Mouse (Mus musculus): ENCODE results near the gene Ppp4r3a.

Gene Ppp4r3a

DNA sequence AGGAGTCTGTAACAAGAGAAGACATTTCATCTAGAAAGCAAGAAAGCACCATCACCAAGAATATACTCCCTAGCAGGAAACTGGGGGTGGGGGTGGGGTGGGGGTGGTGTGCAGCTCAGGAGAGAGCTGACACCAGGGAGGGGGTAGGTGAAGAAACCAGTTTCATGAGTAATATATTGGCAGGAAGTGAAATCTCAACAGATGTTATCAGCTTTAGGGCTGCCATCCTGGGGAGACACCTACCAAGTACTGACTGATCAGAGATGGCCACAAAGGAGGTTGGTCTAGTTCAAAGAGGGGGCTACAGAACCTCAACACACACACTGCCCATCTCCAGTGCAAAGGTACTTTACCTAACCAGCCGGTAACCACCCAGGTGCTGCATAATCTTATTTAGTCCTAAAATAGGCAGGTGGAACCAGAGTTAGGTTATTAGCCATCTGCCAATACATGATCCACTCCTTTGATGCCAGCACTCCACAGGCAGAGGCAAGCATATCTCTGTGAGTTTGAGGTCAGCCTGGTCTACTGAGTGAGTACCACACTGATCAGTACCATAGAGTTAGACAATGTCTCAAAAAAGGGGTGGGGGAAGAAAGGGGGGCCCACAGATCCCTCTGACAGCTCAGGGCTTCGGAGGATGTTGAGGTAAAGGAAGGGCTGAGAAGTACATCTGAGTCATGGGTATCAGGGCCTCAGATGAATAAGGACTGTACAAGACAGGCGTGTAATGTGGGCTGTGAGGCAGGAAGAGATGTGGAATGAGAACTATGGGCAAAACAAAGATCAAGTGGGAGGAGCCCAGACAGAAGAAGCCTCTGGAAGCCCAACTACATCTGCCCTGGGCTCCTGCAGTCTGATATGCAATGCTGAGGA is 89.1 kb downstream of the Ppp4r3a start:
- no peak for DNase-seq (ENCODE audit: inconsistent age in 2 of 2, low spot score in 1 of 2)

DNA sequence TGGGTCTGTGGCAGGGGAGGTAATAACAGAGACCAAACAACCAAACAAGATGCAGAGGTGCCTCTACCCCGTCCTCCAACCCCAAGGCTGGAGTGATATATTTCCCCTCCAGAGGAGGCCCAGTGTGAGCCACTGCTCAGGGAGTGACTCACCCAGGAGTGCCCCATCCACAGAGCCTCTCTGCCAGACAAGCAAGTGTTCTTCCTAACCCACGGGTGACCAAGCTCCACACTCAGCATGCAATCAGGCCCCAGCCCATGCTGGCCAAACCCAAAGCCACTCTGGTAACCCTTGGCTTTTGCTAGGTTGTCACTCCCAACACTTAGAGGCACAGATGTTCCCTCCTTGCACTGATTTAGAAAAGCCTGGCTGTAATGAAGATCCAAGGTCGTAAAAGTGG is 90.4 kb downstream of the Ppp4r3a start:
- peak; percentile 9 to 69 for DNase-seq (ENCODE audit: inconsistent age in 2 of 2, low spot score in 1 of 2)

DNA sequence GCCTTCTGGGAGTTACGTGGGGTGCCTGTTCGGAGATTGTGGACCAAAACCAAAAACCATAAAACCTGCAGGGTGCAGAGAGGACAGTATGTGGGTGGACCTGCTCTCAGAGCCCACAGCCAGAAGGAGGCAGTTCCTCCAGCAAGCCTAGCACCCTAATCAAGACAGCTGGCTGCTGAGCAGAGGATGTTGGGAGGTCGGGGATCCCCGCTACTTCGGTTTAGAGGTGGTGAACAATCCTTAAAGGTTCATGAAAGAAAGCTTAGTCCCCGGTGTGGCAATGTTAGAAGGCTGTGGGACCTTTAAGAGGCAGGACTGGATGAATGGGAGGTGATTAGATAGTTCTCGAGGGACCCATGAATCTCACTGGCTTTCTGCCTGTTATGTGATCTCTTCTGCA is 91.0 kb downstream of the Ppp4r3a start:
- DNase-seq (ENCODE audit: inconsistent age in 2 of 2, low spot score in 1 of 2) = no peak

DNA sequence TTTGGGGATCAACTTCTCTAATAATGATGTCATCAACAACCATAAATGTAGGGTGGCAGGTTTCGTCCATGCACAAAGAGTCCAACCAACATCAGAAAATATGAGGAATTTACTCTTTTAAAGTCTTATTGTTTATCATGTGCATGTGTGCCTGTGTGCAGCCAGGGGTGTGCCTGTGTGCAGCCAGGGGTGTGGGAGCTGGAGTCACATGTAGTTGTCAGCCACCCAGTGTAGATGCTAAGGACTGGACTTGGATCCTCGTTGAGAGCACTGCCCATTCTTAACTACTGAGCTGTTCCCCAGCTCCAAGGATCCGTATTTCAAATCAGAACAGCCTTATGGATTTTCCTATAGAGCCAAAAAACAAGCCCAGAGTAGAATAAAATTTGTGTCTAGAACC is 92.4 kb downstream of the Ppp4r3a start:
- DNase-seq (ENCODE audit: inconsistent age in 2 of 2, low spot score in 1 of 2) = no peak

DNA sequence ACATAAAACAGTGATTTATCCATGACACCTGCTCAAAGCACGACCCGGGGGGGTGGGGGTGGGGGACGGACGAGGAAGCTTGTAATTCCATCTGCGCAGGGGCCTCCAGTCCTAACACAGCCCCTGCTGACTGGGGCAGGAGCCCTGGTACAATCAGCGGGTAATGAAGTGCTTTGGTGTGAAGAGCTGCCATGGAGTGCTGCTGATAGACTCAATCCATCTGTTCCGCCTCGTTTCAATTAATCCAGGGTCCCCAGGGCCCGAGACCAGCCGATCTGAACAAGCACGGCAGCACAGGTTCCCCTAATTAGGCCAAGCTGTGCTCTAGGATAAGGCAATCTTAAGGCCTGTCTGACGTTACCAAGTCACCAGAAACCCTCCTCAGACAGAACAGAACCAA is 93.2 kb downstream of the Ppp4r3a start:
- no peak for DNase-seq (ENCODE audit: inconsistent age in 2 of 2, low spot score in 1 of 2)

DNA sequence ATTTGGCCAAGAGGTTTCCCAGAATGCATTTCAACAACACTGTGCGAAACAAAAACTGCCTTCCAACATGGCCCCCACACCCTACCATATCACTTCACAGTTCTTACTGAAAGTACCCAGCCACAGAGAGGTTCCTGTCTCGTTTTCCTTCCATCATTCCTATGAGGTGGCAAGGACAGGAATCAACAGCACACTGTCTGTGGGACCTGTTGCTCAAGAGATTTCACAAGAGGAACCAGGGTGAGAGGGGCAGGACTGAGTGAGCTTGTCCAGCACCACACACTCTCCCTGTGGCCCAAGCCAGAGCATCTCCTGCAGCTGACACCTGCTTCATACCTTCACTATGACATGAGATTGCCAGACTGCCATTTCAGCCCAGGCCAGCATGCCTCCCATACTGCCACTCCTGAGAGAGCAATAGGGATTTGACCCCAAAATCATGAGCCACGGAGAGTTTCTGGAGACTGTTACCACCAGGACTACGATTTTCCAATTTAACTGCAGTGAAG is 93.7 kb downstream of the Ppp4r3a start:
- no peak for DNase-seq (ENCODE audit: inconsistent age in 2 of 2, low spot score in 1 of 2)

Measured in adrenal gland, adult (tissue).